Mouse (Mus musculus) left cerebral cortex, postnatal 14 days (tissue): ENCODE data around the gene Spaar. TPM values are rescaled to one million over a fixed set of nuclear protein-coding genes. Genes with fewer than 3 reads are reported as not detected.

Experiments
- DNase-seq, 2 experiments: peaks; one replicate each; pipeline ENCODE4 v3.0.0; 2021 to 2022; ENCODE audit warnings: low spot score in 2 of 2, mixed read lengths in 1 of 2
- intact Hi-C: fragments of 180-260 bp; cut with DNase I; formaldehyde crosslinking; loops from one replicate; pipeline ENCODE4 v1.15.1; 2025
- total RNA-seq, 2 experiments: library from RNA; stranded (reverse); gene quantifications; 2 replicates each; pipeline ENCODE4 v1.2.3; 2021

The Spaar gene
- total RNA-seq, 2 experiments from 2014 or later: 0.48 to 0.53 TPM

GRCm38 (mm10) chr4:43726995-43727394 lies 2.8 kb upstream of the Spaar start, which contains the start of gene Hrct1:
Gene Hrct1 (plus strand): TSS chr4:43727188.
- peak; percentile 44 to 48 for DNase-seq
- intact Hi-C loops: no loop called here

GRCm38 (mm10) chr4:43727718-43728575 lies 1.9 kb upstream of the Spaar start:
- DNase-seq: no peak
- intact Hi-C loops: no loop called here

DNA sequence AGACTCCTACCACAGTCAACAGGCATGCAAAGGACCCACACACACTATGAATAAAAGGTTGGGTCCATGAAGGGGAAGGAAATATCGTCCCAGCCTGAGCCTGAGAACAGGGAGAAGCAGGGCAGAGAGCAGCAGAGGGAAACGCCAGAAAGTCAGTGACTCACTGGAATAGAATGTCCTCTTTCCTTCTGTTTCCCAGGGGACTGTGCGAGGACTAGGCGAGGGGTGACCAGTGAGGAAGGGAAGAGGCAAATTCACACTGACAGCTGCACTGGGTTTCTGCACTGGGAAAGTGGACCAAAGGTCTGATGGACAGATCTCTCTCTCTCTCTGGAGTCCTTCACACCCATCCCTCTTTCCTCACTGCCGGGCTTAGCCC lies 1.3 kb upstream of the Spaar start:
- intact Hi-C loops: no loop called here
- no peak for DNase-seq

GRCm38 (mm10) chr4:43729126-43729525 lies 708 bp upstream of the Spaar start:
- intact Hi-C loops: no loop called here
- no peak for DNase-seq

DNA sequence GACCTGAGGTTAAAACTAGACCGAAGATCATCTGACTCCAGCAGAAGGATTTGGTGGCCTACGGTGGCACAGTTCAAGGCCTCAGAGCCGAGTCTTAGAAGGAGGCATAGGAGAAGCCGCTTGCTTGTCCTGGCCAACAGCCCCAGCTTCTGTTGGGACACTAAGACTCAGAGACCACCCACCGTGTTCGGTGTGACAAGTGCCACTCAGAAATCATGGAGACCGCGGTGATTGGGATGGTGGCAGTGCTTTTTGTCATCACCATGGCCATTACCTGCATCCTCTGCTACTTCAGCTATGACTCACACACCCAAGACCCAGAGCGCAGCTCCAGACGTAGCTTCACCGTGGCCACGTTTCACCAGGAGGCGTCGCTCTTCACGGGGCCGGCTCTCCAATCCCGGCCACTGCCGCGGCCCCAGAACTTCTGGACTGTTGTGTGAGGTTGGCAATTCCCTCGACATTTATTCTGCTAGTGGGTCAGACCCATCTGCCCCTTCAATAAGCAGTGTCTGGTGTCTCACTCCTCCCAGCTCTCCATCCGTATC lies 990 bp downstream of the Spaar start:
- DNase-seq: no peak
- intact Hi-C loops: no loop called here

GRCm38 (mm10) chr4:43732171-43732570 lies 2.3 kb downstream of the Spaar start:
- intact Hi-C loops: no loop called here
- DNase-seq: no peak

DNA sequence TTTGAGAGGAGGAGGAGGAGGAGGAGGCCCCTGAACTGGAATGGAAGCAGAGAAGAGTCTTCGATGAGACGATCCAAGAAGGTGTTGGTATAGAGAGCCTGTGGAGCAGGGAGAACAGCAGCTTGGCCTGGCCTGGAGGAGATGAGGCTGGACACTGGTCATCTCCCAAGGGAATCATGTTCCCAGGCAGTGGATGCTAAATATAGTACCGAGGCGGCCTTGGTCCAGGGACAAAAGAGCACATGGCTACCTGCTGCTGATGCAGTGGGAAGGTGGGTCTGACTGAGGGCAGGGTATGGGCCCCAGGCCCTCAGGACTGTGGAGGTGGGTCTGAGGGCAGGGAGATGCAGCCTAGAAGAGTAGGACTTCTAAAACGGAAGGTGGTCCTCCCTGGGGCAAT lies 3.4 kb downstream of the Spaar start:
- DNase-seq: no peak
- intact Hi-C loops: no loop called here

- intact Hi-C loops: no loop called here
- DNase-seq: no peak
These were observed 7.3 kb downstream of the Spaar start for GRCm38 (mm10) chr4:43737144-43737543.

GRCm38 (mm10) chr4:43738989-43739674 lies 9.3 kb downstream of the Spaar start:
- no peak for DNase-seq
- intact Hi-C loops: no loop called here

DNA sequence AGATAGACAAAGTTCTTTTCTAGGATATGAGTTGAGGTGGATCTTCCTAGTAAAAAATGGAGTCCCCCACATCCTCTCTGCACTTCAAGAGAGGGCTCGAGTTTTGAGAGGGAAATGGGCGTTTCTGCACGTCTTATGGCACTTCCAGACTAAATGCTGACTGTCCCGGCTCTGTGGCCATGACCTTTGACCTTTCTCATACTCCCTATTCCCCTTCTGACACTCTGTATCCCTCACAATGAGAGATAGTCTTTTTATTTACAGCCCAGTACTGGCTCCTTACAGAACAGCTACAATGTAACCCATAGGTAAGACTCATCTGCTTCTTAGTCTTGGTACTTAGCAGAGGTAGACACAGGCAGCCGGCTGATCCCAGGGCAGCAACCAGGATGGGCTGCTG lies 11.7 kb downstream of the Spaar start:
- DNase-seq: no peak
- intact Hi-C loops: loop anchor here (10.0 kb wide), 1 partner anchor 243 kb away; the partner anchor contains the start of gene Ccin

DNA sequence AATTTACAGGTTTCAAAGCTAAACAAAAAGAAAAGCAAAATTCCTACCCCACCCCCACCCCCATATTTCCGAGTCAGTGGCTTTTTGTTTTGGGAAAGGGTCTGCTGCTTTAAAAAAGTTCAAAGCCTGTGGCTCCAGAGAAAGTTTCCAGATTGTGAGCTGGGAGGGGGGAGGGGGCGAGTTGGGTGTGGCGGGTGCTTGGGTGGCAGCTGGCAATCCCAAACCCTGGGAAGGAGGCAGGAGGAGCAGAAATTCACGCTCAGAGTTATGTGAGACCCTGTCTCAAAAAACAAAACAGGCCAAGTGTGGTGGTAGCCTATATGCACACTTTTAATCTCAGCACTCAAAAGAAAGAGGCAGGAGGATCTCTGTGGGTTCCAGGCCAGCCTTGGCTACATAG lies 12.8 kb downstream of the Spaar start:
- DNase-seq: no peak
- intact Hi-C loops: loop anchor here (10.0 kb wide), 1 partner anchor 242 kb away; the partner anchor contains the start of gene Ccin

GRCm38 (mm10) chr4:43743099-43743498 lies 13.3 kb downstream of the Spaar start:
- intact Hi-C loops: loop anchor here (10.0 kb wide), 1 partner anchor 242 kb away; the partner anchor contains the start of gene Ccin

GRCm38 (mm10) chr4:43745187-43745586 lies 15.4 kb downstream of the Spaar start:
- DNase-seq: peak; percentile 64 to 65
- intact Hi-C loops: loop anchor here (1.0 to 10.0 kb wide), 2 partner anchors 116 to 240 kb away; partner anchors contain the start of gene Ccin

More at GRCm38 (mm10) chr4:43743099-43743498, 13.3 kb downstream of the Spaar start:
- no peak for DNase-seq

GRCm38 (mm10) chr4:43757213-43757612 lies 27.4 kb downstream of the Spaar start:
- no peak for DNase-seq
- intact Hi-C loops: no loop called here

DNA sequence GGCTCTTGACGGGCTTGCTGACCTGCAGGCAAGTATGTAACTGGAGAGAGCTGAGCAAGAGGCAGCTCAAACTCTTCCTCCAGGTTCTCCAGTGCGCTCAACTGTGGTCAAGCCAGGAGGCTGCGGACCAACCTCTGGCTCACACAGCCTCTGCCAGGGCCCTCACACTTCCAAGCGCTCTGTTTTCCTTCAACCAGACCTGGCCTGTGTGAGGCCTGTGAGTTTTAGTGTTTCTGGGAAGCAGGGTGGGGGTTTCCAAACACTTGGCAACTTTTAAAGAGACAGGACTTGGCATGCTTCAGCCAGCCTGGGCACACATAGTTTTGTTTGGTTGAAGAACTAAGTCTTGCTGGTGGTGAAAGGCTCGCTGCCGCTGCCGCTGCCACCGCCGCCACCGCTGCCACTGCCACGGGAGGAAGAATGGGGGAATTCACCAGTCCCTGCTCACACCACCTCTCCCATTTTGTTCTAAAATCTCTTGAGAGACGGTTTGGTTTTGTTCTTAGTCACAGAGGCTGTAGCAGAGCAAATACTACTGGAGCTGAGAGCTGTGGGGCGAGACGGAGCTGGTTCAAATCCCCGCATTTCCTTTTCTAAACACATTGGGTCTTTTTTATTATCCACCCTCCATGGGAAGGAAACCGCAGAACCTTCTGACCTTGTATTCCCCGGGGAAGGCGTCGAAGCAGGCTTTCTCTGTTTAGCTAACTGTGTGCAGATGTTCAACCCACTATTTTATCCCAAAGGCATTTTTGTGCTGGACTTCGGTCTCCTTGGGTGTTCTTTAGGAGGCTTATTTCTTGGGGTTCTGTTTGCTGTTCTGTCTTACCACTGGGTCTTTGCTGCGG lies 30.0 kb downstream of the Spaar start:
- intact Hi-C loops: no loop called here

DNA sequence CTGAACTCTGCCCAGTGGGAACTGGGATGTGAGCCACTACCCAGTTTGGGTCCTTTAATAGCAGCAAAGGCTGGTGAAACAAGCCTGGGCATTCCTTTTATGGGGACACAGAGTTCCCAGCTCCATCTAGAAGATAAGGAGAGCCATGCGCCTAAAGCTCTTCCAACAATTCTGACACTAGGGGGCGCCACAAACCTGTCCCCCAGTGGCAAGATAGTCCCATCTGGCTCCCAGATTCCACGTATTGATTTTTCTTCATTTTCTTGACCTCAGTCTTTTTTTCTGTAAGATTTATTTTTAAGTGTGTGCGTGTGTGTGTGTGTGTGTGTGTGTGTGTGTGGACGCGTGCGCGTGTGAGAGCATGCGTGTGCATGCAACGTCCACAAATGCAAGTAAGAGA lies 30.6 kb downstream of the Spaar start:
- intact Hi-C loops: no loop called here
- peak in 1 of 2 experiments; percentile 43 for DNase-seq

More for the DNA sequence above, 30.0 kb downstream of the Spaar start:
- DNase-seq: peak in 1 of 2 experiments; percentile 25

DNA sequence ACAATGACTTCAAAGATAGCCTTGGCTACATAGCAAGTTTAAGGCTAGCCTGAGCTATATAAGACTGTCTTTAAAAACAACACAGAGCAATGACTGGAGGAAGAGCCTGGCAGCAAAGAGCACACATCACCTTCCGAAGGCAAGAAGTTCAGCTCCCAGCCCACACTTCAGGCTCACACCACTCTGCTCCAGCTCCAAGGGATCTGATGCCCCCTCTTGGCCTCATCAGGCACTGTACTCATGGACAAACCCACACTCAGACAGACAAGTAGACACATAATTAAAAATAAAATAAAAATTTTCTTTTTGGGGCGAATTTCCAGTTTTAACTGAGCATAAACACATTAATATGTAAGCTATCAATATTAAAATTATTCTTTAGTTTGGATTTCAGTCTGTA lies 31.5 kb downstream of the Spaar start:
- intact Hi-C loops: no loop called here
- DNase-seq: no peak

DNA sequence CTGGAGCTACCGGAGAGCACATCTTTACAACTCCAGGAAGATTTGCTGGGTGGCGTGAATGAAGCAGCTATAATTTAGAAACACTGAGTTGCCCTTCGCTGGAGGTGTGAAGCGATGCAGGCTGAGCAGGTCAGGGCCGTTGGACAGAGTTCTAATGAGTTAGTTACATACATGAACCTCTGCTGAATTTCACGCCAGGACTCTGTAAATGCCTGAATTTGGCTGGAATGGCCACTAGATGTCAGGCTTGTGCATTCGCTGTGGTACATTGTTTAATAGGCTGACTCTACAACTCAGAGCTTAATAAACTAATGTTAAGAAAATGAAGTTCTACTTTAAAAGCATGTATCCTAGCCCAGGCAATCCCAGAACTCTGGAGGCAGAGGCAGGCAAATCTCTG lies 33.6 kb downstream of the Spaar start:
- DNase-seq: peak; percentile 66 to 78
- intact Hi-C loops: loop anchor here (2.0 kb wide), 1 partner anchor 97 kb away; no protein-coding TSS in a partner anchor

DNA sequence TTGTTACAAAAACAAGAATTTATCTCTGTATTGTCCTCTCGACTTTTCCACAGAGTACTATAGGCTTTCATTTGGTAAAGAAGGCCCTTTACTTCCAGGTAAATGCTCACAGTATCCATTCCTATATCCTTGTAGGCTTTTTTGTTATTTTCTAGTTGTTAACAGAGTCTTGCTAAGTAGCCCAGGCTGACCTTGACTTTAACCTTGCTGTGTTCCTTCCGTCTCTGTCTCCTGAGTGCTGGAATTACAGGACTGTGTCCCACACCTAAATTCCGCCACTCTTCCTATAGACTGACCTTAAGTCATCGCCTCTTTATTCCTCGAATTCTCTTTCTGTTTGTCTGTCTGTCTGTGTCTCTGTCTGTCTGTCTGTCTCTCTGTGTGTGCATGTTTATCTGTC lies 38.5 kb downstream of the Spaar start:
- no peak for DNase-seq
- intact Hi-C loops: no loop called here
